Mouse (Mus musculus) C2C12 (cell line): Measurements from ENCODE around the gene Sh3pxd2a.

ENCODE experiments used
- CTCF ChIP-seq: IDR thresholded peaks from one replicate; pipeline ENCODE4 v1.5.1; 2011; ENCODE audit not compliant: control insufficient read depth, insufficient read depth, insufficient read length
- USF1 ChIP-seq: IDR thresholded peaks from one replicate; pipeline ENCODE4 v1.6.1; 2011; ENCODE audit warnings: low read depth, mild to moderate bottlenecking, control low read depth, moderate library complexity

- TF ChIP-seq USF1, result no peak
- no peak for TF ChIP-seq CTCF
Observed at GRCm38 (mm10) chr19:47221006-47221405, 243.2 kb downstream of the Sh3pxd2a start.
